ENCODE assay signal across 17 mouse cellular contexts in genomic region chr7:130432141-130432540, GRCm38 (mm10).
A peak's percentile ranks its signal among the peaks of the same experiment; 100 is the strongest.
DNase-seq lines count a peak whose midpoint lies in the region; ATAC-seq lines count a peak whose summit lies in the region.
"Had no signal": no experiment of that assay in that cellular context is flagged by ENCODE, and none has a peak within 500 bp of the region (broad histone marks: within the 10 kb centered on the region; RNA-seq: fewer than 3 reads in every experiment).

No protein-coding gene starts in this region.

- no peak overlapping the region for H3K4me2 ChIP-seq in heart, embryonic 11.5 days
- H3K4me2 ChIP-seq: embryonic facial prominence, embryonic 12.5 days; hindbrain, embryonic 13.5 days; limb, embryonic 15.5 days had no signal

- no peak overlapping the region for H3K4me3 ChIP-seq in heart, embryonic 11.5 days (ENCODE audit: low read depth, low read length)
- H3K4me3 ChIP-seq: embryonic facial prominence, embryonic 12.5 days; hindbrain, embryonic 13.5 days; limb, embryonic 15.5 days had no signal

- no peaks in the 10 kb centered on the region for H3K9me3 ChIP-seq in heart, embryonic 11.5 days (replicated peaks; ENCODE audit: control insufficient read depth, low read length)
- H3K9me3 ChIP-seq: embryonic facial prominence, embryonic 12.5 days; hindbrain, embryonic 13.5 days; limb, embryonic 15.5 days had no signal

- WGBS in heart, embryonic 11.5 days (ENCODE audit: insufficient replicate concordance): 91% methylated on average over 2 of the region's 2 CpGs

- peak; percentile 81 to 90 for DNase-seq in adrenal gland, adult (ENCODE audit: inconsistent age in 2 of 2, low spot score in 1 of 2)
- no peak for DNase-seq in adrenal gland, postnatal 4 days (ENCODE audit: low spot score in 2 of 2)
- peak; percentile 18 for DNase-seq in heart, postnatal 4 days
- peak; percentile 73 for DNase-seq in NIH3T3 (ENCODE audit: low read depth)
- DNase-seq in adrenal gland, postnatal 36 days: peak; percentile 80 to 81
- no peak for DNase-seq in kidney, postnatal 4 days
- no peak for DNase-seq in layer of hippocampus, postnatal 25 days (ENCODE audit: extremely low spot score in 1 of 2, low spot score in 1 of 2)
- DNase-seq: cerebellum, adult 11-12 months; kidney, adult 9 months; kidney, postnatal 36 days; layer of hippocampus, postnatal 36 days had no signal

- peaks cover 3% of the 10 kb centered on the region; the same call in 1 of the 2 replicates for H3K4me1 ChIP-seq in heart, embryonic 11.5 days (ENCODE audit: control insufficient read depth, insufficient read depth, low read length)
- H3K4me1 ChIP-seq: limb, embryonic 15.5 days had no signal

- H3K9ac ChIP-seq in heart, embryonic 11.5 days (ENCODE audit: low read depth, low read length): no peak overlapping the region
- H3K9ac ChIP-seq: embryonic facial prominence, embryonic 12.5 days; hindbrain, embryonic 13.5 days; limb, embryonic 15.5 days had no signal

- no peaks in the 10 kb centered on the region for H3K27me3 ChIP-seq in heart, embryonic 11.5 days (ENCODE audit: control insufficient read depth, insufficient read depth, low read length)
- H3K27me3 ChIP-seq: embryonic facial prominence, embryonic 12.5 days; hindbrain, embryonic 13.5 days; limb, embryonic 15.5 days had no signal

- H3K36me3 ChIP-seq in heart, embryonic 11.5 days (ENCODE audit: control insufficient read depth, insufficient read depth, low read length): no peaks in the 10 kb centered on the region
- H3K36me3 ChIP-seq: embryonic facial prominence, embryonic 12.5 days; hindbrain, embryonic 13.5 days; limb, embryonic 15.5 days had no signal

- ATAC-seq in heart, embryonic 11.5 days (replicated peaks; ENCODE audit: insufficient number of reproducible peaks, low FRiP score, low TSS enrichment): no peak
- ATAC-seq: forebrain, embryonic 16.5 days; midbrain, embryonic 16.5 days had no signal

- H3K27ac ChIP-seq in heart, embryonic 11.5 days (ENCODE audit: low read depth, low read length): no peak overlapping the region
- H3K27ac ChIP-seq: embryonic facial prominence, embryonic 12.5 days; hindbrain, embryonic 13.5 days; limb, embryonic 15.5 days had no signal

Comparison
In these comparisons a context has a peak if more than half of its experiments do, and no peak if none do; other contexts are left out.
1. DNase-seq: peak in adrenal gland, adult (2 of 2), heart, postnatal 4 days (single experiment), NIH3T3 (single experiment) and adrenal gland, postnatal 36 days (2 of 2); none in adrenal gland, postnatal 4 days (0 of 2), kidney, postnatal 4 days (0 of 2) and layer of hippocampus, postnatal 25 days (0 of 2).